Mouse (Mus musculus) small intestine, adult 2 months (tissue): ENCODE results near the gene Rars. TPM values are rescaled to one million over a fixed set of nuclear protein-coding genes. Genes with fewer than 3 reads are reported as not detected.
A peak's percentile ranks its signal among the peaks of the same experiment; 100 is the strongest.

ENCODE experiments used
- H3K27ac ChIP-seq: fragments of 200-500 bp; 2 replicates; pipeline ENCODE4 v1.5.1; 2012; ENCODE audit warnings: low read depth, low read length, control low read depth, inconsistent platforms; ENCODE audit not compliant: insufficient read depth
- H3K27me3 ChIP-seq: fragments of 200-500 bp; 2 replicates; pipeline ENCODE4 v1.6.1; 2012; ENCODE audit warnings: mild to moderate bottlenecking, moderate library complexity, low read length, inconsistent platforms; ENCODE audit not compliant: control insufficient read depth, insufficient read depth
- H3K36me3 ChIP-seq: fragments of 200-500 bp; 2 replicates; pipeline ENCODE4 v1.6.1; 2012; ENCODE audit warnings: mild to moderate bottlenecking, low read length, control low read depth, inconsistent platforms; ENCODE audit not compliant: control insufficient read depth, insufficient read depth
- H3K4me1 ChIP-seq: fragments of 200-500 bp; 2 replicates; pipeline ENCODE4 v1.6.1; 2012; ENCODE audit warnings: low read length, inconsistent platforms, mixed read lengths; ENCODE audit not compliant: control insufficient read depth, insufficient read depth, insufficient read length
- H3K4me3 ChIP-seq: fragments of 200-500 bp; 2 replicates; pipeline ENCODE4 v1.5.1; 2012; ENCODE audit warnings: low read depth, mild to moderate bottlenecking, control low read depth, inconsistent platforms, low read length, moderate library complexity
- CTCF ChIP-seq: fragments of 200-500 bp; IDR thresholded peaks from 2 replicates; pipeline ENCODE4 v1.5.1; 2012; ENCODE audit warnings: low read depth, mild to moderate bottlenecking, control low read depth, inconsistent platforms, low read length, moderate library complexity, mixed read lengths; ENCODE audit not compliant: insufficient replicate concordance, insufficient read length; ENCODE audit errors: extremely low read depth
- POLR2A ChIP-seq: fragments of 200-500 bp; IDR thresholded peaks from 2 replicates; pipeline ENCODE4 v1.6.1; 2012; ENCODE audit warnings: low read depth, mild to moderate bottlenecking, control low read depth, inconsistent platforms, low read length, moderate library complexity
- WGBS: fragments of 180-500 bp; shearing (Covaris S2); methylation state at CpG from one replicate; pipeline ENCODE4 v1.1.7; 2018; 5-methylcytosine and 5-hydroxymethylcytosine counted together
- polyA plus RNA-seq: library from polyadenylated mRNA; depleted of rRNA; stranded (reverse); fragments of >200 nt; gene quantifications from 2 replicates; pipeline ENCODE4 v1.2.3, GENCODE M21; 2012; rRNA removed

Rars gene
- polyA plus RNA-seq = 5.3 and 10.0 TPM in 2 replicates

- TF ChIP-seq CTCF (peak; percentile 88), POLR2A (peak; percentile 59; the same call in 1 of the 2 replicates)
- Histone ChIP-seq H3K27ac (peak within 1 kb of the TSS; percentile 77), H3K36me3 (peaks cover 16% of the 10 kb centered on the region), H3K4me3 (peak within 1 kb of the TSS; percentile 88), H3K27me3 (no peaks in the 10 kb centered on the region), H3K4me1 (peaks cover 9% of the 10 kb centered on the region)
- WGBS = under 1% methylated on average over 46 of the region's 46 CpGs
These were observed at the start of gene Rars for GRCm38 (mm10) chr11:35834022-35834760. Gene Rars, minus strand, starts transcription at chr11:35834506.

GRCm38 (mm10) chr11:35882777-35883176, 48.5 kb upstream of the Rars start:
- H3K27me3 ChIP-seq = no peaks in the 10 kb centered on the region
- WGBS = 92% methylated on average over 6 of the region's 6 CpGs
- no peak overlapping the region for H3K4me3 ChIP-seq
- H3K4me1 ChIP-seq = no peaks in the 10 kb centered on the region
- no peak overlapping the region for H3K27ac ChIP-seq
- peaks cover 26% of the 10 kb centered on the region for H3K36me3 ChIP-seq
- no peak for TF ChIP-seq POLR2A
- no peak for TF ChIP-seq CTCF

GRCm38 (mm10) chr11:35878559-35878897, 44.2 kb upstream of the Rars start:
- Histone ChIP-seq H3K4me1 (no peaks in the 10 kb centered on the region), H3K27ac (no peak overlapping the region), H3K27me3 (no peaks in the 10 kb centered on the region), H3K4me3 (no peak overlapping the region), H3K36me3 (peaks cover 34% of the 10 kb centered on the region)
- TF ChIP-seq POLR2A = no peak
- no peak for TF ChIP-seq CTCF
- WGBS = 79% methylated on average over 4 of the region's 4 CpGs

GRCm38 (mm10) chr11:35877651-35878558, 43.6 kb upstream of the Rars start:
- TF ChIP-seq POLR2A (no peak), CTCF (no peak)
- Histone ChIP-seq H3K4me3 (no peak overlapping the region), H3K27ac (no peak overlapping the region), H3K27me3 (no peaks in the 10 kb centered on the region), H3K36me3 (peaks cover 28% of the 10 kb centered on the region), H3K4me1 (no peaks in the 10 kb centered on the region)
- WGBS = 82% methylated on average over 14 of the region's 14 CpGs

GRCm38 (mm10) chr11:35873624-35874244, 39.4 kb upstream of the Rars start:
- Histone ChIP-seq H3K27ac (no peak overlapping the region), H3K4me3 (no peak overlapping the region), H3K36me3 (peaks cover 27% of the 10 kb centered on the region), H3K4me1 (no peaks in the 10 kb centered on the region), H3K27me3 (no peaks in the 10 kb centered on the region)
- 60% methylated on average over 21 of the region's 21 CpGs for WGBS
- no peak for TF ChIP-seq CTCF
- TF ChIP-seq POLR2A = no peak

GRCm38 (mm10) chr11:35870961-35871360, 36.7 kb upstream of the Rars start:
- WGBS = 85% methylated on average over 9 of the region's 9 CpGs
- Histone ChIP-seq H3K4me1 (no peaks in the 10 kb centered on the region), H3K4me3 (no peak overlapping the region), H3K36me3 (peaks cover 27% of the 10 kb centered on the region), H3K27ac (no peak overlapping the region), H3K27me3 (no peaks in the 10 kb centered on the region)
- TF ChIP-seq POLR2A (no peak), CTCF (no peak)

GRCm38 (mm10) chr11:35866140-35866539, 31.8 kb upstream of the Rars start:
- no peak for TF ChIP-seq CTCF
- no peak for TF ChIP-seq POLR2A
- 83% methylated on average over 7 of the region's 7 CpGs for WGBS
- Histone ChIP-seq H3K27me3 (no peaks in the 10 kb centered on the region), H3K27ac (no peak overlapping the region), H3K36me3 (peaks cover 24% of the 10 kb centered on the region), H3K4me1 (no peaks in the 10 kb centered on the region), H3K4me3 (no peak overlapping the region)
